Mouse (Mus musculus) G1E (cell line): ENCODE results near the gene Lin7c.

Experiments
- CTCF ChIP-seq: IDR thresholded peaks from 2 replicates; pipeline ENCODE4 v1.5.1; 2012; ENCODE audit warnings: low read depth, low read length, inconsistent platforms, mixed read lengths
- GATA2 ChIP-seq: IDR thresholded peaks from 2 replicates; pipeline ENCODE4 v1.6.1; 2012; ENCODE audit warnings: low read depth, low read length, inconsistent platforms, borderline replicate concordance
- POLR2AphosphoS5 ChIP-seq: IDR thresholded peaks from 2 replicates; pipeline ENCODE4 v1.6.1; 2012; ENCODE audit warnings: low read depth, low read length, inconsistent platforms; ENCODE audit not compliant: insufficient replicate concordance

GRCm38 (mm10) chr2:109890068-109890467 is 585 bp upstream of the Lin7c start:
- TF ChIP-seq CTCF (no peak), GATA2 (no peak), POLR2AphosphoS5 (no peak)
